Mouse (Mus musculus) cortical plate, adult 2 months (tissue): ENCODE measurements at regions not wholly inside any gene's neighbourhood (a gene's known extent, or its start where the extent isn't known, plus 50 kb on each side); places are given as distances from the start of the nearest gene placed in this dataset.

ENCODE experiments used
- CTCF ChIP-seq: fragments of 200-500 bp; IDR thresholded peaks from 2 replicates; pipeline ENCODE4 v1.5.1; 2011; ENCODE audit warnings: mild to moderate bottlenecking, control low read depth, low read length; ENCODE audit not compliant: insufficient read depth; ENCODE audit errors: extremely low read depth
- POLR2A ChIP-seq: fragments of 200-500 bp; IDR thresholded peaks from 2 replicates; pipeline ENCODE4 v1.6.1; 2011; ENCODE audit warnings: mild to moderate bottlenecking, low read length, control low read depth; ENCODE audit not compliant: insufficient read depth; ENCODE audit errors: extremely low read depth

DNA sequence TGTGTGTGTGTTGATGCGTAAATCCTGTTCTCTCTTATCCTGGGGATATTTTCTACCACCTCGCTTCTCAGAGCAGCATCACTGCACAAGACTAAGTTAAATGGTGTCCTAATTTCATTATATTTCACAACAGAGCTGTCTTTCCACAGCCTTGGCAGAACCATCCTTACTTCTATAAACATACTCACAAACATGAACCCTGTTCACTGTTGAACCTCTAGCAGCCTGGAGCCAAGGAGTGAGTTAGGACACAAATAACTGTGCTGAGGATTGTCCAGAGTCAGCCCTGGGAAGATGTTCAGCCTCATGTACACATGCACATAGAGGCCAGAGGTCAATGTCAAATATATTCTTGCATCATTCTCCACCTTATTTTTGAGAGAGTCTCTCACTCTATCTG, 580.3 kb upstream of the Tbl1xr1 start:
- no peak for TF ChIP-seq CTCF
- no peak for TF ChIP-seq POLR2A
